Comparison of ENCODE assay signal across 8 mouse cellular contexts in the genomic region with DNA sequence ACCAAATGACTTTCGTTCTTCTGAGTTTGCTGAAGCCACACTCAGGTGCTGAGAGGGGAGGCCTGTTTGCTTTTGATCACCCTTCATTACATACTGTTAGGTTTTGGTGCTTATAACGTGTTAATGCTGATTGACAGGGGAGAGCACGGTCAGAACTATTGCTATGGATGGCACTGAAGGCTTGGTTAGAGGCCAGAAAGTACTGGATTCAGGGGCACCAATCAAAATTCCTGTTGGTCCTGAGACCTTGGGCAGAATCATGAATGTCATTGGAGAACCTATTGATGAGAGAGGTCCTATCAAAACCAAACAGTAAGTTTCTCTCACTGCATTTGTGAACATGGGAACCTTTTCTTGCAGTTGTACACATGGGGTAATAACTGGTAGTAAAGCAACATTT. TPM values are rescaled to one million over a fixed set of nuclear protein-coding genes. Genes with fewer than 3 reads are reported as not detected.
DNase-seq lines count a peak whose midpoint lies in the region; ATAC-seq and TF ChIP-seq lines count a peak whose summit lies in the region.

No protein-coding gene starts in this region.

- H3K27me3 ChIP-seq in heart, embryonic 15.5 days: no peaks in the 10 kb centered on the region
- no peaks in the 10 kb centered on the region for H3K27me3 ChIP-seq in forebrain, postnatal 0 days (ENCODE audit: insufficient read depth, low read length)
- no peaks in the 10 kb centered on the region for H3K27me3 ChIP-seq in midbrain, embryonic 10.5 days (ENCODE audit: low read depth, poor library complexity, severe bottlenecking)

- peak overlapping the region; percentile 87 for H3K27ac ChIP-seq in heart, embryonic 15.5 days
- peak overlapping the region; percentile 91 for H3K27ac ChIP-seq in forebrain, postnatal 0 days (ENCODE audit: low read depth, low read length)
- peak overlapping the region; percentile 97 for H3K27ac ChIP-seq in midbrain, embryonic 10.5 days (replicated peaks)

- H3K4me2 ChIP-seq in heart, embryonic 15.5 days: peak overlapping the region; percentile 67
- peak overlapping the region; percentile 59 for H3K4me2 ChIP-seq in forebrain, postnatal 0 days (ENCODE audit: low read depth)

- no peak for DNase-seq in heart, adult 9 months (ENCODE audit: low spot score in 2 of 2)
- DNase-seq in Muller cell, postnatal 12 days (ENCODE audit: inconsistent ontology term): peak; percentile 16
- DNase-seq in forebrain, postnatal 0 days: no peak
- DNase-seq in midbrain, embryonic 10.5 days (ENCODE audit: low spot score): no peak
- DNase-seq in right cerebral cortex, adult 18-20 months: no peak
- no peak for DNase-seq in frontal cortex, postnatal 14 days (ENCODE audit: low spot score in 2 of 2)

- H3K4me1 ChIP-seq in heart, embryonic 15.5 days (replicated peaks): peaks cover 31% of the 10 kb centered on the region
- H3K4me1 ChIP-seq in forebrain, postnatal 0 days (ENCODE audit: insufficient read depth): peaks cover 11% of the 10 kb centered on the region; the same call in 1 of the 2 replicates
- peaks cover 21% of the 10 kb centered on the region for H3K4me1 ChIP-seq in midbrain, embryonic 10.5 days

- peaks cover 44% of the 10 kb centered on the region for H3K36me3 ChIP-seq in heart, embryonic 15.5 days
- H3K36me3 ChIP-seq in forebrain, postnatal 0 days (ENCODE audit: insufficient read depth): peaks cover 45% of the 10 kb centered on the region
- peaks cover 52% of the 10 kb centered on the region for H3K36me3 ChIP-seq in midbrain, embryonic 10.5 days

- no peak for TF ChIP-seq CTCF in forebrain, postnatal 0 days (IDR thresholded peaks at IDR 0.05; ENCODE audit: low read depth)

- H3K4me3 ChIP-seq in heart, embryonic 15.5 days: peak overlapping the region; percentile 79
- peak overlapping the region; percentile 99 for H3K4me3 ChIP-seq in forebrain, postnatal 0 days (ENCODE audit: low read depth, low read length)
- peak overlapping the region; percentile 76 for H3K4me3 ChIP-seq in midbrain, embryonic 10.5 days

- peak overlapping the region; percentile 95 for H3K9ac ChIP-seq in heart, embryonic 15.5 days
- peak overlapping the region; percentile 96 for H3K9ac ChIP-seq in forebrain, postnatal 0 days

- 4% methylated on average over 3 of the region's 3 CpGs for WGBS in heart, embryonic 15.5 days
- 3% methylated on average over 3 of the region's 3 CpGs for WGBS in forebrain, postnatal 0 days
- whole genome bisulfite sequencing in midbrain, embryonic 10.5 days: 8% methylated on average over 3 of the region's 3 CpGs

- no peaks in the 10 kb centered on the region for H3K9me3 ChIP-seq in heart, embryonic 15.5 days (replicated peaks)
- H3K9me3 ChIP-seq in forebrain, postnatal 0 days (ENCODE audit: low read length): no peaks in the 10 kb centered on the region
- H3K9me3 ChIP-seq in midbrain, embryonic 10.5 days (replicated peaks): no peaks in the 10 kb centered on the region

- ATAC-seq in heart, embryonic 15.5 days (replicated peaks; ENCODE audit: insufficient number of reproducible peaks, insufficient read depth, low FRiP score, low read depth): no peak
- no peak for ATAC-seq in forebrain, postnatal 0 days
- ATAC-seq in megakaryocyte progenitor cell, adult 5-6 weeks (replicated peaks; ENCODE audit: poor library complexity): no peak

RNA-seq across cellular contexts. Expression of gene Atp5b, which starts 1.1 kb away (rescaled TPM):
- 5,437 and 6,121 TPM in 2 replicates for polyA plus RNA-seq in heart, embryonic 15.5 days (2015; fragmentation: Nextera tagmentation; extraction: Ambion mirVana)
- 2,470 and 2,914 TPM in 2 replicates for total RNA-seq in forebrain, postnatal 0 days (2014; rRNA removed)
- polyA plus RNA-seq in forebrain, postnatal 0 days (2015; fragmentation: Nextera tagmentation; extraction: Ambion mirVana): 2,164 and 2,181 TPM in 2 replicates
- polyA plus RNA-seq in midbrain, embryonic 10.5 days (2016; fragmentation: Nextera tagmentation; extraction: Ambion mirVana): 2,205 and 2,316 TPM in 2 replicates
- total RNA-seq in megakaryocyte progenitor cell, adult 5-6 weeks (2015): 1,546 and 1,583 TPM in 2 replicates
- total RNA-seq in megakaryocyte progenitor cell, adult 5-6 weeks (2017): 2,698 and 2,700 TPM in 2 replicates

RNA-seq across cellular contexts. Expression of gene Baz2a, which starts 7.2 kb away (rescaled TPM):
- polyA plus RNA-seq in heart, embryonic 15.5 days (2015; fragmentation: Nextera tagmentation; extraction: Ambion mirVana): 7.5 and 10.1 TPM in 2 replicates
- 9.3 and 10.0 TPM in 2 replicates for total RNA-seq in forebrain, postnatal 0 days (2014; rRNA removed)
- 3.8 and 7.0 TPM in 2 replicates for polyA plus RNA-seq in forebrain, postnatal 0 days (2015; fragmentation: Nextera tagmentation; extraction: Ambion mirVana)
- 14.3 and 16.7 TPM in 2 replicates for polyA plus RNA-seq in midbrain, embryonic 10.5 days (2016; fragmentation: Nextera tagmentation; extraction: Ambion mirVana)
- total RNA-seq in megakaryocyte progenitor cell, adult 5-6 weeks (2015): 35.5 and 40.3 TPM in 2 replicates
- 13.2 and 15.0 TPM in 2 replicates for total RNA-seq in megakaryocyte progenitor cell, adult 5-6 weeks (2017)

RNA-seq across cellular contexts. Expression of gene Ptges3, which starts 25.4 kb away (rescaled TPM):
- 268 and 292 TPM in 2 replicates for polyA plus RNA-seq in heart, embryonic 15.5 days (2015; fragmentation: Nextera tagmentation; extraction: Ambion mirVana)
- total RNA-seq in forebrain, postnatal 0 days (2014; rRNA removed): 146 and 157 TPM in 2 replicates
- 439 and 454 TPM in 2 replicates for polyA plus RNA-seq in forebrain, postnatal 0 days (2015; fragmentation: Nextera tagmentation; extraction: Ambion mirVana)
- 669 and 729 TPM in 2 replicates for polyA plus RNA-seq in midbrain, embryonic 10.5 days (2016; fragmentation: Nextera tagmentation; extraction: Ambion mirVana)
- 247 and 270 TPM in 2 replicates for total RNA-seq in megakaryocyte progenitor cell, adult 5-6 weeks (2015)
- 310 and 351 TPM in 2 replicates for total RNA-seq in megakaryocyte progenitor cell, adult 5-6 weeks (2017)

RNA-seq across cellular contexts. Expression of gene Naca, which starts 48.8 kb away (rescaled TPM):
- 429 and 467 TPM in 2 replicates for polyA plus RNA-seq in heart, embryonic 15.5 days (2015; fragmentation: Nextera tagmentation; extraction: Ambion mirVana)
- total RNA-seq in forebrain, postnatal 0 days (2014; rRNA removed): 630 and 780 TPM in 2 replicates
- polyA plus RNA-seq in forebrain, postnatal 0 days (2015; fragmentation: Nextera tagmentation; extraction: Ambion mirVana): 527 and 662 TPM in 2 replicates
- 814 and 925 TPM in 2 replicates for polyA plus RNA-seq in midbrain, embryonic 10.5 days (2016; fragmentation: Nextera tagmentation; extraction: Ambion mirVana)
- total RNA-seq in megakaryocyte progenitor cell, adult 5-6 weeks (2015): 1,210 and 1,292 TPM in 2 replicates
- total RNA-seq in megakaryocyte progenitor cell, adult 5-6 weeks (2017): 2,424 and 2,528 TPM in 2 replicates
